Mouse (Mus musculus) hindbrain, embryonic 12.5 days (tissue): Measurements from ENCODE around the gene Dct. TPM values are rescaled to one million over a fixed set of nuclear protein-coding genes. Genes with fewer than 3 reads are reported as not detected.

Experiments used
- ATAC-seq: fragments of 200-750 bp; cut with Nextera tagmentation; 2 replicates; pipeline ENCODE4 v1.8.0; 2017; ENCODE audit warnings: moderate TSS enrichment; ENCODE audit not compliant: low FRiP score
- H3K27ac ChIP-seq: fragments of 300-500 bp; sonication (generic); 2 replicates; pipeline ENCODE4 v1.5.1; 2016; ENCODE audit warnings: mild to moderate bottlenecking
- H3K27me3 ChIP-seq: fragments of 300-500 bp; sonication (generic); 2 replicates; pipeline ENCODE4 v1.6.1; 2016; ENCODE audit warnings: mild to moderate bottlenecking
- H3K36me3 ChIP-seq: fragments of 300-500 bp; sonication (generic); 2 replicates; pipeline ENCODE4 v1.6.1; 2016; ENCODE audit warnings: mild to moderate bottlenecking
- H3K4me1 ChIP-seq: fragments of 300-500 bp; sonication (generic); 2 replicates; pipeline ENCODE4 v1.6.1; 2016
- H3K4me2 ChIP-seq: fragments of 300-500 bp; sonication (generic); replicated peaks from 2 replicates; pipeline ENCODE4 v1.6.1; 2016; ENCODE audit warnings: mild to moderate bottlenecking
- H3K4me3 ChIP-seq: fragments of 300-500 bp; sonication (generic); 2 replicates; pipeline ENCODE4 v1.5.1; 2016; ENCODE audit warnings: mild to moderate bottlenecking
- H3K9ac ChIP-seq: fragments of 300-500 bp; sonication (generic); 2 replicates; pipeline ENCODE4 v1.6.1; 2016; ENCODE audit warnings: mild to moderate bottlenecking, moderate library complexity
- H3K9me3 ChIP-seq: fragments of 300-500 bp; sonication (generic); replicated peaks from 2 replicates; pipeline ENCODE4 v1.6.1; 2016; ENCODE audit warnings: mild to moderate bottlenecking
- WGBS: fragments of 180-500 bp; shearing (Covaris S2); methylation state at CpG from one replicate; pipeline ENCODE4 v1.1.7; 2016; 5-methylcytosine and 5-hydroxymethylcytosine counted together
- polyA plus RNA-seq: library from polyadenylated mRNA; unstranded; fragments of >200 nt; fragmentation: Nextera tagmentation; extraction: Ambion mirVana; gene quantifications from 2 replicates; pipeline ENCODE4 v1.2.1, GENCODE M21; 2016

Dct gene
- polyA plus RNA-seq: 3.8 and 6.0 TPM in 2 replicates

GRCm38 (mm10) chr14:118051975-118052630, at the start of gene Dct:
Gene Dct (minus strand): TSS chr14:118052244.
- 34% methylated on average over 13 of the region's 13 CpGs for WGBS
- H3K4me2 ChIP-seq: peak within 1 kb of the TSS; percentile 32
- H3K27ac ChIP-seq: no peak within 1 kb of the TSS

DNA sequence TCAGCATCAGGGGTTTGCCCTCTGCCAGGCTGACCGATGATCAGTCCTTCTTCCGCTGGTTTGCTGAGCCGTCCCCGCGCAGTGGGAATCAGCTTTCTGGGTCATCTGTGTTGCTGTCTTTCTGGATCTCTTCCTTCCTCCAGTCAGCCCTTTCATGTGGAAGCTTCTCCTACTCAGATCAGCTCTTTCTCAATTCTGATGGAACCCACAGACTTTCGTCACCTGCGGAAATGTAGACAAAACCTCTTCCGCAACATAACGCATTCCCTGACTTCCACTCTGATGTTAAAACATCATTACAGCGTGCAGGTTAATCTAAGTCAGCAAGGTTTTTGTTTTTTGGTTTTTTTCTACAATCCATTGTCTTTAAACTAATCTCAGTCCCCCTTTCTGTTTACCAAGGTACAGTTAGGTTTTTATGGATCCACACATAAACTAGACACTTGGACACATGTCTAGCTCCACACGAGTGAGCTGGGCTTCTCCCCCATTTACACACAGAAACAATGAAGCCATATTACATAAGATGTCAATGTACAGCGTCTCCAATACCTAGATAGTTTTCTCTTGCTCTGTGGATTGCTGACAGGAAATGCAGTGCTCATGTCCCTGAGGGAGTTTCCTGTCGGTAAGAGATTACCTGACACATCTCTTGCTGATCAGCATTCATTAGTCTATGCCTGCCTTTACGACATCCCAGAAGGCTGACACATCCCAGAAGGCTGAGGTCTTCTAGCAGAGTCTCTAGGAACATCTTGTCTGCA, 49.4 kb upstream of the Dct start:
- H3K4me3 ChIP-seq: no peak overlapping the region
- H3K9me3 ChIP-seq: no peaks in the 10 kb centered on the region
- H3K4me2 ChIP-seq: no peak overlapping the region
- H3K36me3 ChIP-seq: no peaks in the 10 kb centered on the region
- no peak overlapping the region for H3K27ac ChIP-seq
- H3K9ac ChIP-seq: no peak overlapping the region
- WGBS: 86% methylated on average over 14 of the region's 14 CpGs
- no peaks in the 10 kb centered on the region for H3K27me3 ChIP-seq
- H3K4me1 ChIP-seq: no peaks in the 10 kb centered on the region
- no peak for ATAC-seq

More at GRCm38 (mm10) chr14:118051975-118052630, at the start of gene Dct:
- Histone ChIP-seq H3K27me3 (peaks cover 41% of the 10 kb centered on the region), H3K4me1 (peaks cover 13% of the 10 kb centered on the region), H3K9ac (no peak within 1 kb of the TSS), H3K4me3 (no peak within 1 kb of the TSS), H3K9me3 (no peaks in the 10 kb centered on the region), H3K36me3 (no peaks in the 10 kb centered on the region)
- ATAC-seq: peak; percentile 84

DNA sequence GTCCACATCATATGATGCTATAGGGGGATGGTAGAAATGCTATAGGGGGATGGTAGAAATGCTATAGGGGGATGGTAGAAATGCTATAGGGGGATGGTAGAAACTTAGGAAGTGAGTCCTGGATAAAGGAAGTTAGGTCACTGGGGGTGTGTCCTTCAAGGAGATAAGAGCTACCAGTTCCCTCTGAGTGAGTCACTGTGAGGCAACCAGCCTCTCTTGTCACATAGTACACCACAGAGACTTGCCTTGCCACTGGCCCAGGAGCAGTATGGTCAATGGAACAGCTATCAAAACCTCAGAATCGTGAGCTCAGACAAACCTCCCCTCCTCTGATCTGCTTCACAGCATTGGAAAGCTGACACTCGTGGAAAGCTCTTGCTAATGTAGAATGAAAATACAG, 46.2 kb upstream of the Dct start:
- H3K4me3 ChIP-seq: no peak overlapping the region
- H3K9ac ChIP-seq: no peak overlapping the region
- H3K27me3 ChIP-seq: no peaks in the 10 kb centered on the region
- H3K4me1 ChIP-seq: no peaks in the 10 kb centered on the region; the same call in 1 of the 2 replicates
- no peak overlapping the region for H3K27ac ChIP-seq
- H3K4me2 ChIP-seq: no peak overlapping the region
- H3K9me3 ChIP-seq: no peaks in the 10 kb centered on the region
- ATAC-seq: no peak
- H3K36me3 ChIP-seq: no peaks in the 10 kb centered on the region
- WGBS: 76% methylated on average over 2 of the region's 2 CpGs

GRCm38 (mm10) chr14:118089806-118090392, 37.9 kb upstream of the Dct start:
- Histone ChIP-seq H3K4me1 (peaks cover 10% of the 10 kb centered on the region), H3K27ac (no peak overlapping the region), H3K27me3 (no peaks in the 10 kb centered on the region), H3K4me2 (peak overlapping the region; percentile 53), H3K4me3 (peak overlapping the region; percentile 61), H3K9ac (peak overlapping the region; percentile 51), H3K9me3 (no peaks in the 10 kb centered on the region), H3K36me3 (no peaks in the 10 kb centered on the region)
- peak; percentile 42 for ATAC-seq
- under 1% methylated on average over 18 of the region's 18 CpGs for WGBS

- Histone ChIP-seq H3K9ac (peak overlapping the region; percentile 51), H3K9me3 (no peaks in the 10 kb centered on the region), H3K4me1 (peaks cover 10% of the 10 kb centered on the region), H3K36me3 (no peaks in the 10 kb centered on the region), H3K27ac (peak overlapping the region; percentile 9; the same call in 1 of the 2 replicates), H3K4me3 (peak overlapping the region; percentile 61), H3K4me2 (peak overlapping the region; percentile 53), H3K27me3 (no peaks in the 10 kb centered on the region)
- under 1% methylated on average over 44 of the region's 44 CpGs for WGBS
- peak; percentile 76 for ATAC-seq
Observed at GRCm38 (mm10) chr14:118089215-118089805, 37.3 kb upstream of the Dct start.

DNA sequence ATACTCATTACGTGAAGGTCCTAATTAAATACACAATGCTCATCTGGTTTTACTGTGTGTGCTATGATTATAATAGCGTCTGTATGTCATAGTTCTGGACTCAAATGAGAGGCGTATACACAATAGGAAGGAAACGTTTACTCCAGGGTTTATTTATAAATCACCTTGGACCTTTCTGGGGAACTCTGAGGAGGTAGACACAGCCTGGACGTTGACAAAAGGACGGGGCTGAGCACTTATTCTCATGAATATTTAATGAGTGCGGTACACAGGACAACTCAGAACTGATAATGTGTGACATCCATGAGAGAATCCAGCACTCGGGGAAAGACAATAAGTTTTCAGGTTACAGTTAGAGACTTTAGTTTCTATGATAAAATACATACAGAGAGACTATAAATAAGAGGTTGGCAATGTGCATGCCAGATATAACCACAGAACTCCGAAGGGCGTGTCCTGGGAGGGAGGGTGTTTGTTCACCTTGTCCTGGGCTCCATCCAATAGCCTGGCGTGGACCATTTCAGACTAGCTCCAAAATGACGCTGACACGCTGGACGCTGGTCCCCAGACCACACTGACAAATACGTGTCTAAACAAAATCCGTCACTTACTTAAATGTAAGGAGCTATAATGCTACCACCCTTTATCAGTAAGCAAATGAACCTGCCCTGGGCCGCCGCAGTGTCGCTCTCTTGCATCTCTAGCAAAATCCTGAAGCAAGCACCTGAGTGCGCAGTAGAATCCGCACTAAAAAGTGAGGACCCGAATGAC, 36.6 kb upstream of the Dct start:
- peak; percentile 61 for ATAC-seq
- no peaks in the 10 kb centered on the region for H3K27me3 ChIP-seq
- peak overlapping the region; percentile 9; the same call in 1 of the 2 replicates for H3K27ac ChIP-seq
- H3K4me2 ChIP-seq: peak overlapping the region; percentile 53
- peak overlapping the region; percentile 61 for H3K4me3 ChIP-seq
- H3K9me3 ChIP-seq: no peaks in the 10 kb centered on the region
- H3K36me3 ChIP-seq: no peaks in the 10 kb centered on the region
- WGBS: 9% methylated on average over 22 of the region's 22 CpGs
- peak overlapping the region; percentile 51 for H3K9ac ChIP-seq
- H3K4me1 ChIP-seq: peaks cover 10% of the 10 kb centered on the region

GRCm38 (mm10) chr14:118086271-118087035, 34.4 kb upstream of the Dct start:
- H3K4me3 ChIP-seq: no peak overlapping the region
- 42% methylated on average over 5 of the region's 5 CpGs for WGBS
- no peak overlapping the region for H3K27ac ChIP-seq
- ATAC-seq: no peak
- no peaks in the 10 kb centered on the region for H3K36me3 ChIP-seq
- H3K4me2 ChIP-seq: no peak overlapping the region
- H3K27me3 ChIP-seq: no peaks in the 10 kb centered on the region
- no peaks in the 10 kb centered on the region for H3K9me3 ChIP-seq
- no peak overlapping the region for H3K9ac ChIP-seq
- H3K4me1 ChIP-seq: peaks cover 10% of the 10 kb centered on the region

- Histone ChIP-seq H3K27me3 (no peaks in the 10 kb centered on the region), H3K9ac (no peak overlapping the region), H3K36me3 (no peaks in the 10 kb centered on the region), H3K4me3 (no peak overlapping the region), H3K27ac (no peak overlapping the region), H3K4me2 (no peak overlapping the region), H3K4me1 (0 out of 2 replicates have a peak, but pooled peaks cover 6% of the 10 kb centered on the region), H3K9me3 (no peaks in the 10 kb centered on the region)
- WGBS: 85% methylated on average over 6 of the region's 6 CpGs
- ATAC-seq: no peak
Observed at GRCm38 (mm10) chr14:118083851-118084250, 31.8 kb upstream of the Dct start.

DNA sequence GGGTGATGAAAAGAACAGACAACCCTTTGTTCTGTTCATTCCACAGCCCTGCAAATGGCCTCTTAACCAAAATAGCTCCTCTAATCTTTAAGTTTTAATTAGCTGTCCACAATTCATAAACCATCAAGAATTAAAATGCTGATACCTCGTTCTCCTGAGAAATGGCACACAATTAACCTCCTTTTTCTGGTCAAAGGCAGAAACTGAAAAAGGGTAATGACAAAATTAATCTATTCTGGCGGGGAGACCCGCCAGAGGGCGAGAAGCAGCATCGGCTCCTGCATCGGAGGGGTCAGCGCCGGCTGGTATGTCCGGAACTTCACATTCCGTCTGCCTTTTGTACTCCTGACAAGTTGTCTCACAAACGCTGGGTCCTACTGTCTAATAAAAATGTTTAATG, 28.6 kb upstream of the Dct start:
- Histone ChIP-seq H3K27me3 (no peaks in the 10 kb centered on the region), H3K9ac (no peak overlapping the region), H3K4me2 (no peak overlapping the region), H3K4me3 (no peak overlapping the region), H3K27ac (no peak overlapping the region), H3K9me3 (no peaks in the 10 kb centered on the region), H3K4me1 (no peaks in the 10 kb centered on the region), H3K36me3 (no peaks in the 10 kb centered on the region)
- ATAC-seq: no peak
- 36% methylated on average over 11 of the region's 11 CpGs for WGBS

DNA sequence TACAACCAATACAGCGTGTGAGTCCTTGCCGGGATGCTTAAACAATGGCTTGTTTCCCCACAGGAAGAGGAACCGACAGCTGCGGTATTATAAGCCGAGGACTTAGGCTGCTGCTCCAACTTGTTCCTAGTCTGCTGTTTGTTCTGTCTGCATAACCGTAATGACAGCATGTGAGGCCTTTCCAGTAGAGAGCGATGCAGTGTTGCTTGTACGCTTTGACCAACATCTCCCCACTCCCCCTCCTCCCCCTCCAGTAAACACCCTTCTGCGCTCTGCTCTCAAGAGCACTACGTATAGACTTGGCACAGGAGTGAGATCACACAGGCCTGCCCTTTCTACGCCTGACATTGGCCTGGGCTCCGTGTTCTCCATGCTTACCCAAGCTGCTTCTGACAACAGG, 18.1 kb upstream of the Dct start:
- Histone ChIP-seq H3K4me3 (no peak overlapping the region), H3K36me3 (no peaks in the 10 kb centered on the region), H3K4me2 (no peak overlapping the region), H3K4me1 (no peaks in the 10 kb centered on the region), H3K27ac (no peak overlapping the region), H3K9ac (no peak overlapping the region), H3K27me3 (no peaks in the 10 kb centered on the region), H3K9me3 (no peaks in the 10 kb centered on the region)
- no peak for ATAC-seq
- WGBS: 81% methylated on average over 12 of the region's 12 CpGs

DNA sequence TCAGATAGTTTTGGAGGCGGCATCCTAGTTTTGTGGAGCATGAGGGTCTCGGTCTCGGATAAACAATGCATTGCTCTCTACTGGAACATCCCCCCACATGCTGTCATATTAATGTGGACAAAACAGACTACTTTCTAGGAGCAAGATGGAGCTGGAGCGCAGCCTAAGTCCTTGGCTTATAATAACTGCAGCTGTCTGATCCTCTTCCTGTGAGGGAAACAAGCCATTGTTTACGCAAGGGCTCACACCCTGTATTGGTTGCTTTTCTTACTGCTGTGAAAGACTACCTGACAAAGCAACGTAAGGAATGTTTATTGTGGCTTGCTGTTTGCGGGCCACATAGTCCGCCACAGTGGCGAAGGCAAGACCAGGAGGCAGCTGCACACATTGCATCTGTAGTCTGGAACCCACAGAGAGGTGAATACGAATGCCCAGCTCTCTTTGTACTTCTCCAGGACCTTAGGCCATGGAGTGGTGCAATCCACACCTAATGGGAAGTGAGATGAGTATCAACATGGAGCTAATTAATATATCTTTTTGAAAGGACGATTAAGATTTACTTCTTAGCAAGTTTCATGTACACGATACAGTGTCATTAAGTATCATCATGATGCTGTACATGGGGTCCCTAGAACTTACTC, 17.5 kb upstream of the Dct start:
- H3K4me3 ChIP-seq: no peak overlapping the region
- no peak overlapping the region for H3K4me2 ChIP-seq
- 90% methylated on average over 12 of the region's 12 CpGs for WGBS
- no peak for ATAC-seq
- H3K27ac ChIP-seq: no peak overlapping the region
- H3K36me3 ChIP-seq: no peaks in the 10 kb centered on the region
- no peaks in the 10 kb centered on the region; the same call in 1 of the 2 replicates for H3K27me3 ChIP-seq
- H3K9me3 ChIP-seq: no peaks in the 10 kb centered on the region
- no peak overlapping the region for H3K9ac ChIP-seq
- H3K4me1 ChIP-seq: no peaks in the 10 kb centered on the region
